Mouse (Mus musculus) midbrain, embryonic 15.5 days (tissue): ENCODE results near the gene Polr2i. TPM values are rescaled to one million over a fixed set of nuclear protein-coding genes. Genes with fewer than 3 reads are reported as not detected.
"Not testable (repeated sequence)": the region's sequence is repeated elsewhere in the genome, so short reads cannot be mapped to it uniquely, and the experiment has no call there.

ENCODE experiments used
- ATAC-seq: fragments of 200-750 bp; cut with Nextera tagmentation; replicated peaks from 2 replicates; pipeline ENCODE4 v1.8.0; 2017; ENCODE audit warnings: moderate TSS enrichment
- H3K27ac ChIP-seq: fragments of 300-500 bp; sonication (generic); 2 replicates; pipeline ENCODE4 v1.5.1; 2015; ENCODE audit warnings: mild to moderate bottlenecking, inconsistent platforms
- H3K27me3 ChIP-seq: fragments of 300-500 bp; sonication (generic); replicated peaks from 2 replicates; pipeline ENCODE4 v1.6.1; 2015; ENCODE audit warnings: inconsistent platforms
- H3K36me3 ChIP-seq: fragments of 300-500 bp; sonication (generic); replicated peaks from 2 replicates; pipeline ENCODE4 v1.6.1; 2015; ENCODE audit warnings: inconsistent platforms
- H3K4me1 ChIP-seq: fragments of 300-500 bp; sonication (generic); 2 replicates; pipeline ENCODE4 v1.6.1; 2015; ENCODE audit warnings: inconsistent platforms
- H3K4me2 ChIP-seq: fragments of 300-500 bp; sonication (generic); 2 replicates; pipeline ENCODE4 v1.6.1; 2015; ENCODE audit warnings: inconsistent platforms, mild to moderate bottlenecking, moderate library complexity
- H3K4me3 ChIP-seq: fragments of 300-500 bp; sonication (generic); 2 replicates; pipeline ENCODE4 v1.5.1; 2015; ENCODE audit warnings: mild to moderate bottlenecking, inconsistent platforms
- H3K9ac ChIP-seq: fragments of 300-500 bp; sonication (generic); 2 replicates; pipeline ENCODE4 v1.6.1; 2015; ENCODE audit warnings: mild to moderate bottlenecking, inconsistent platforms
- H3K9me3 ChIP-seq: fragments of 300-500 bp; sonication (generic); 2 replicates; pipeline ENCODE4 v1.6.1; 2016; ENCODE audit warnings: inconsistent platforms
- WGBS: fragments of 180-500 bp; shearing (Covaris S2); methylation state at CpG from one replicate; pipeline ENCODE4 v1.1.7; 2015; ENCODE audit warnings: mixed read lengths; 5-methylcytosine and 5-hydroxymethylcytosine counted together
- polyA plus RNA-seq: library from polyadenylated mRNA; unstranded; fragments of >200 nt; fragmentation: Nextera tagmentation; extraction: Ambion mirVana; gene quantifications from 2 replicates; pipeline ENCODE4 v1.2.1, GENCODE M21; 2015

Polr2i gene
- polyA plus RNA-seq, 1 experiment from 2014 or later: 175 TPM

- Histone ChIP-seq H3K9me3 (no peaks in the 10 kb centered on the region), H3K9ac (peak overlapping the region; percentile 81; the same call in 1 of the 2 replicates), H3K27me3 (no peaks in the 10 kb centered on the region; the same call in 1 of the 2 replicates), H3K4me2 (peak overlapping the region; percentile 66; the same call in 1 of the 2 replicates), H3K4me1 (peaks cover 23% of the 10 kb centered on the region), H3K36me3 (peaks cover 9% of the 10 kb centered on the region; the same call in 1 of the 2 replicates), H3K27ac (peak overlapping the region; percentile 84; the same call in 1 of the 2 replicates), H3K4me3 (0 out of 2 replicates have a peak overlapping the region, but pooled peaks have one; percentile 74)
- WGBS: 74% methylated on average over 6 of the region's 6 CpGs
- no peak for ATAC-seq
Observed at GRCm38 (mm10) chr7:30195461-30195860, 36.3 kb upstream of the Polr2i start.

GRCm38 (mm10) chr7:30196171-30196570 is 35.6 kb upstream of the Polr2i start:
- Histone ChIP-seq H3K9me3 (no peaks in the 10 kb centered on the region), H3K27ac (no peak overlapping the region), H3K9ac (no peak overlapping the region), H3K27me3 (no peaks in the 10 kb centered on the region; the same call in 1 of the 2 replicates), H3K4me3 (no peak overlapping the region), H3K4me1 (peaks cover 23% of the 10 kb centered on the region), H3K36me3 (peaks cover 7% of the 10 kb centered on the region; the same call in 1 of the 2 replicates), H3K4me2 (no peak overlapping the region)
- ATAC-seq: no peak
- 74% methylated on average over 6 of the region's 6 CpGs for WGBS

GRCm38 (mm10) chr7:30197592-30198129 is 34.1 kb upstream of the Polr2i start:
- Histone ChIP-seq H3K4me1 (peaks cover 19% of the 10 kb centered on the region), H3K4me3 (no peak overlapping the region), H3K4me2 (no peak overlapping the region), H3K9me3 (no peaks in the 10 kb centered on the region), H3K27ac (no peak overlapping the region), H3K27me3 (no peaks in the 10 kb centered on the region; the same call in 1 of the 2 replicates), H3K9ac (no peak overlapping the region), H3K36me3 (no peaks in the 10 kb centered on the region)
- ATAC-seq: no peak
- WGBS: 79% methylated on average over 5 of the region's 5 CpGs

- H3K4me2 ChIP-seq: peak within 1 kb of the TSS; percentile 30
- 6% methylated on average over 8 of the region's 8 CpGs for WGBS
- H3K4me3 ChIP-seq: peak within 1 kb of the TSS; percentile 7
- H3K27me3 ChIP-seq: no peaks in the 10 kb centered on the region; the same call in 1 of the 2 replicates
- H3K36me3 ChIP-seq: no peaks in the 10 kb centered on the region
- no peak for ATAC-seq
- peaks cover 11% of the 10 kb centered on the region for H3K4me1 ChIP-seq
- no peak within 1 kb of the TSS for H3K27ac ChIP-seq
- H3K9me3 ChIP-seq: no peaks in the 10 kb centered on the region
- H3K9ac ChIP-seq: no peak within 1 kb of the TSS
Observed at GRCm38 (mm10) chr7:30198481-30198971, 33.2 kb upstream of the Polr2i start, which contains the start of gene Capns1. TSS of gene Capns1 (minus strand) at chr7:30198811.

- Histone ChIP-seq H3K9ac (no peak overlapping the region), H3K4me2 (no peak overlapping the region), H3K36me3 (no peaks in the 10 kb centered on the region), H3K4me1 (peaks cover 9% of the 10 kb centered on the region), H3K9me3 (no peaks in the 10 kb centered on the region), H3K4me3 (no peak overlapping the region), H3K27me3 (no peaks in the 10 kb centered on the region; the same call in 1 of the 2 replicates), H3K27ac (no peak overlapping the region)
- ATAC-seq: no peak
- WGBS: 76% methylated on average over 18 of the region's 18 CpGs
Observed at GRCm38 (mm10) chr7:30199498-30200139, 32.1 kb upstream of the Polr2i start.

- H3K4me1 ChIP-seq: peaks cover 7% of the 10 kb centered on the region
- no peak overlapping the region for H3K4me3 ChIP-seq
- ATAC-seq: no peak
- H3K36me3 ChIP-seq: no peaks in the 10 kb centered on the region
- no peak overlapping the region for H3K27ac ChIP-seq
- no peaks in the 10 kb centered on the region for H3K9me3 ChIP-seq
- no peaks in the 10 kb centered on the region; the same call in 1 of the 2 replicates for H3K27me3 ChIP-seq
- 83% methylated on average over 5 of the region's 5 CpGs for WGBS
- no peak overlapping the region for H3K9ac ChIP-seq
- no peak overlapping the region for H3K4me2 ChIP-seq
Observed at GRCm38 (mm10) chr7:30200200-30200599, 31.5 kb upstream of the Polr2i start.

- not testable (repeated sequence) for ATAC-seq
Observed at GRCm38 (mm10) chr7:30200661-30201060, 31.1 kb upstream of the Polr2i start.

GRCm38 (mm10) chr7:30202895-30203690 is 28.7 kb upstream of the Polr2i start:
- Histone ChIP-seq H3K9me3 (no peaks in the 10 kb centered on the region), H3K4me1 (peaks cover 4% of the 10 kb centered on the region; the same call in 1 of the 2 replicates), H3K4me3 (no peak overlapping the region), H3K9ac (no peak overlapping the region), H3K4me2 (no peak overlapping the region), H3K27me3 (no peaks in the 10 kb centered on the region; the same call in 1 of the 2 replicates), H3K27ac (no peak overlapping the region), H3K36me3 (no peaks in the 10 kb centered on the region)
- WGBS: 85% methylated on average over 11 of the region's 11 CpGs
- no peak for ATAC-seq

More at GRCm38 (mm10) chr7:30200661-30201060, 31.1 kb upstream of the Polr2i start:
- H3K36me3 ChIP-seq, H3K27me3 ChIP-seq, H3K27ac ChIP-seq, H3K4me2 ChIP-seq, H3K9ac ChIP-seq, H3K4me3 ChIP-seq, H3K4me1 ChIP-seq, H3K9me3 ChIP-seq: not testable (repeated sequence)
- 87% methylated on average over 5 of the region's 5 CpGs for WGBS

GRCm38 (mm10) chr7:30204380-30204779 is 27.4 kb upstream of the Polr2i start:
- H3K4me3 ChIP-seq: no peak overlapping the region
- no peaks in the 10 kb centered on the region for H3K9me3 ChIP-seq
- H3K27ac ChIP-seq: no peak overlapping the region
- ATAC-seq: no peak
- no peaks in the 10 kb centered on the region; the same call in 1 of the 2 replicates for H3K27me3 ChIP-seq
- H3K36me3 ChIP-seq: no peaks in the 10 kb centered on the region
- no peaks in the 10 kb centered on the region for H3K4me1 ChIP-seq
- WGBS: 19% methylated on average over 8 of the region's 8 CpGs
- H3K4me2 ChIP-seq: no peak overlapping the region
- H3K9ac ChIP-seq: no peak overlapping the region

GRCm38 (mm10) chr7:30205383-30205782 is 26.4 kb upstream of the Polr2i start:
- Histone ChIP-seq H3K27ac (no peak overlapping the region), H3K4me1 (no peaks in the 10 kb centered on the region), H3K9me3 (no peaks in the 10 kb centered on the region), H3K27me3 (no peaks in the 10 kb centered on the region; the same call in 1 of the 2 replicates), H3K36me3 (no peaks in the 10 kb centered on the region), H3K4me3 (no peak overlapping the region), H3K4me2 (no peak overlapping the region), H3K9ac (no peak overlapping the region)
- ATAC-seq: no peak
- 5% methylated on average over 2 of the region's 2 CpGs for WGBS

GRCm38 (mm10) chr7:30206364-30206763 is 25.4 kb upstream of the Polr2i start:
- H3K4me1 ChIP-seq, H3K27ac ChIP-seq, H3K27me3 ChIP-seq, H3K9me3 ChIP-seq, ATAC-seq, H3K9ac ChIP-seq, H3K4me2 ChIP-seq, H3K4me3 ChIP-seq, H3K36me3 ChIP-seq: not testable (repeated sequence)
- WGBS: 56% methylated on average over 5 of the region's 5 CpGs

GRCm38 (mm10) chr7:30211025-30211424 is 20.7 kb upstream of the Polr2i start:
- Histone ChIP-seq H3K27me3 (no peaks in the 10 kb centered on the region), H3K4me2 (no peak overlapping the region), H3K36me3 (no peaks in the 10 kb centered on the region), H3K4me1 (no peaks in the 10 kb centered on the region), H3K4me3 (no peak overlapping the region), H3K9ac (no peak overlapping the region), H3K27ac (no peak overlapping the region), H3K9me3 (no peaks in the 10 kb centered on the region)
- no peak for ATAC-seq
- WGBS: 21% methylated on average over 4 of the region's 4 CpGs
